Mouse (Mus musculus) ovary, adult 18-20 months (tissue): ENCODE measurements around the gene Kdf1.

Source experiments
- DNase-seq: peaks from one replicate; pipeline ENCODE4 v3.0.0; 2022; ENCODE audit warnings: low spot score, mixed read lengths

Kdf1 gene

DNA sequence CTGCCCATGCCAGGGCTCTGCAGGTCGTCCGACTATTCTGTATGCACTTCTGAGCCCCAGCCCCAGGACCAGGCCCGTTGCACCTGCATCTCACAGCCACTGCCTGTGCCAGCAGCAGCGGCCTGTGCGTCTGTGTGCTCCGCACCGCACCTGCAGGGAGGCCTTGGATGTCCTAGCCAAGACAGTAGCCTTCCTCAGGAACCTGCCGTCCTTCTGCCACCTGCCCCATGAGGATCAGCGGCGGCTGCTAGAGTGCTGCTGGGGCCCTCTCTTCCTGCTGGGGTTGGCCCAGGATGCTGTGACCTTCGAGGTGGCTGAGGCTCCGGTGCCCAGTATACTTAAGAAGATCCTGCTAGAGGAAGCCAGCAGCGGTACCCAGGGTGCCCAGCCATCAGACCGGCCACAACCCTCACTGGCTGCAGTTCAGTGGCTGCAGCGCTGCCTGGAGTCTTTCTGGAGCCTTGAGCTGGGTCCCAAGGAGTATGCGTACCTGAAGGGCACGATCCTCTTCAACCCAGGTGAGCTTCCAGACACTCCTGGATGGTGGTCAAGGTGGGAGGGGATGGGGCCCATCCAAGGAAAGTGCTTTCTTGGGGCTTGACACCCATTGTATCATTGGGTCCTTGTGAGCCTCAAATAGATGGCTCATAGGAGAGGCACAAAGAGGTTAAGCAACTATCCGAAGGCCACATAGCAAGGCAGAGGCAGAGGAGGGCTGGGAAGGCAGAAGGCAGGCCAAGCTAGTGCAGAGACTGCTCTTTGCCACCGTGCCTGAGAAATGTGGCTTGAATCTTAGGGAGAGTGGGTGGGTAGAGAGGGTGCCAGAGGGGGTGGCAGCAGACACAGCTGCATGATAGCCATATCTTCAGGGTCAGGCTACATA lies 34.9 kb downstream of the Kdf1 start:
- peak; percentile 16 for DNase-seq

DNA sequence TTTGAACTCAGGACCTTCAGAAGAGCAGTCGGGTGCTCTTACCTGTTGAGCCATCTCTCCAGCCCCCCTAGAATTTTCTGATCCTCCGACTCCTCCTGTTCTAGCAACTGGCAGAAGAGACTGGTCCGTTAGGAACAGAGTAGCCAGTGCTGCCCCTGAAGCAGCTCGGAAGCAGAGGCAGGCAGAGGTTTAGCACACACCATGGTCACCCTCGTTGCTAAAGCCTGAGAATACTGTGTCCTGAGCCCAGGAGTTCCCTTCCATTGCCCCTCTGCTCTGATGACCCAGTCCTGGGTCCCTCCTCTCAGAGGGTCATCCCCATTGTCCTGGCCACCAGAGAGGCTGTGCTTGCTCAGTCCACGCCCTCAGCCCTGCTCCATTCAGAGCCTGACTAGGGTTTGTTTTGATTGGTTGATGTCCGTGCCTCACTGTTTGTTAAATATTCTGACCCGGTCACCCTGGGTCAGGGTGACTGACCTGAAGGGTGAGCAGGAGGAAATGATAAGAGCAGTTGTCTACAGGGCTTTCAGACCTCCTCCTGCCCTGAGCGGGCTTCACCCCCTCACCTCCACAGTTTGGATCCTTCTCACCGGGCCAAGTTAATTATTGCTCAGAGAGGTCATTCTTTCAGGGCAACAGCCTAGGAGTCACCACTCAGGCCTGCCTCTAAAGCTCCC lies 38.4 kb downstream of the Kdf1 start:
- no peak for DNase-seq

DNA sequence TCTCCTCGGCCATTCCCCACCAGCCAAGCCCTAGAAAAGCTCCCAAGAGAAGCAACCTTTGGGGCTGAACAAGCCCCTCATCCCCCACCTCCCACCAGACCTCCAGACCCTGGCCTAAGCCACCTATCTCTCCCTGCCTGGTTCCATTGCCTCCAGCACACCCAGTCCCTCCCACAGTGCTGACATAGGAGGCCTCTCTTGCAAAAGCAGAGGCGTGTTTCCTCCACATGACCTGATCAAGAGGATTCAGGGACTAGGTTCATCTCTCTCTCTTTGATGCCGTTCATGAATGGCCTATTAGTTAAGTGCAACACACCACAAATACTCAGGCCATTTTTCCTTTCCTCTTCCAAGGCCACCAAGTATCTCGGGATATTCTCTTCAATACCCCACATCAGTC lies 41.1 kb downstream of the Kdf1 start:
- no peak for DNase-seq

DNA sequence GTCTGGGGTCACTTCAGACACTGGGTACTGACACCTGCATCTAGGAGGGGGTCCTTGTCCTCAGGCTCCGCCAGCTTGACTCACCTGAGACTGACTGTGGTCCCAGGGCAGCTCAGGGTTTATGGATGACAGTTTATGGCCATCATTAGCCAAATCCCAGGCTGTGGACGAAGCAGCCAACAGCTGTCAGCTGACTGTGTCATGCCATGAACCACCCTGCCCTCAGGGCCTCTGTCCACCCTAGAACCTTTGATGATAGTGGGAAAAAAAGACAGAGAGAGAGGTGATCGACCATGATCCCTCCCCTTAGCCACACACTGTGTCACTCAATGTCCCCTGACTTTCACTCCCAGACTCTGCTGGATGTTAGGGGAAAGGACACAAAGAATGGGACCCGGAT lies 42.9 kb downstream of the Kdf1 start:
- no peak for DNase-seq

GRCm38 (mm10) chr4:133563123-133563571 lies 44.4 kb downstream of the Kdf1 start:
- DNase-seq = peak; percentile 77

GRCm38 (mm10) chr4:133567251-133567650 lies 48.5 kb downstream of the Kdf1 start:
- no peak for DNase-seq

GRCm38 (mm10) chr4:133569291-133570065 lies 50.7 kb downstream of the Kdf1 start:
- no peak for DNase-seq

DNA sequence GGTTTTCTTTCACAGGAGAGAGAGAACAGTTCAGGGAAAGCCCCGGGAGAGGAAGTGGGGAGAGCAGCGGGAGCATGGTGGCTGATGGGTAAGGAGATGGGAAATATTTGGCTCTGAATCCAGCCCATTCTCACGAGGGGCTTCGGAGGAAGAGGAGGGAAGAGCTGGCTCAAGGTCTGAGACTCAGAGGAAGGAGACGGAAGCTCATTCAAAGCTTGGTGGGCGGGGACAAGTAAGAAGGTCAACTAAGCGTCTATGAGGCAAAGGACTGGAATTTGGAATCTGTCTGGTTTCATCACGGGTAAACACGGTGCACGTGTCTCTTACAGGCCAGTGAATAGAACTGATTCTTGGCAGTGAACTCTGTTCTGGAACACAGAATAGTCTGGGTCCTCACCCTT lies 51.3 kb downstream of the Kdf1 start:
- peak; percentile 44 for DNase-seq

DNA sequence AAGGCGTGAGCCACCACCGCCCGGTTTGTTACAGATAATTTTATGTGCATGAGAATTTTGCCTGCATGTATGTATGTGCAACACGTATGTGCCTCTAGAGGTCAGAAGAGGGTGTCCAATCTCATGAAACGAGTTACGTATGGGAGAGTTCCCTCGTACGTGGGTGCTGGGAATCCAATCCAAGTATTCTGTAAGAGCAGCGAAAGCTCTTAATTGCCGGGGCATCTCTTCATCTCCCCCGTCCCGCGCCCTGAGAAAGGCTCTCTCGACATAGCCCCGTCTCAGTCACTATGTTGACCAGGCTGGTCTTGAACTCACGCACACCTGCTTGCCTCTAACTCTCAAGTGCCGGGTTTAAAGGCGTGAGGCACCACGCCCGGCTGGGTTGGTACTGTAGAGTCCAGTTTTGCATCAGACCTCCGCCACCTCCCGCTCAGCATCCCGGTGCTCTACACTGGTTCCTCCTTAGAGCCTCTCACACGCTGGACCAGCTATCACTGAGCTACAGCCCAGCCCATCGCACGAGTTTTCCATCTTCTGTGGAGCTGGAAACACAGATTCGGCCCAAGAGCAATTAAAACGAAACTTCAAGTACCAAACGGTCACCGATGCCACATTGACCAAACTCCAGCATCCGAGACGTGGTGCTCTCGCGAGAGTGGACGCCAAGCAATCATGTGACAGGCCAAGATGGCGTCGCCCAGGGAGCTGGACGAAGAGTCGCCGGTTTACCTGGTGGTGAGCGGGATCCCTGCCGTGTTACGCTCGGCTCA lies 55.5 kb downstream of the Kdf1 start, which contains the start of gene Gpatch3:
TSS of gene Gpatch3 (plus strand) at position 676 of the 773 bp plus-strand sequence.
- peak; percentile 85 for DNase-seq

DNA sequence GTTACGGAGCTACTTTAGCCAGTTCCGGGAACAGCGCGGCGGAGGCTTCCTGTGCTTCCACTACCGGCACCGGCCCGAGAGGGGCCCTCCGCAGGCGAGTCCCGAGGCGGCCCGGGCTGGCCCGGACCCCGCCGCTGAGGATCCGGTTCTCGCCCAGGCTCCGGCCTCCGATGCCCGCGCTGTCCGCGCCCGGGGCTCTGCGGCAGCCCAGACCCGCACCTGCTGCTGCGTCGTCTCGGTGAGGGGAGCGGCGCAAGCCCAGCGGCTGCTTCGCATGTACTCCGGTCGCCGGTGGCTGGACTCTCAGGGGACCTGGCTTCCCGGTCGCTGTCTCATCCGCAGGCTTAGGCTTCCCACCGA lies 56.1 kb downstream of the Kdf1 start:
- DNase-seq = no peak

GRCm38 (mm10) chr4:133577983-133578382 lies 59.2 kb downstream of the Kdf1 start:
- DNase-seq = no peak
